Mouse (Mus musculus): ENCODE measurements around the gene Rai14.

DNA sequence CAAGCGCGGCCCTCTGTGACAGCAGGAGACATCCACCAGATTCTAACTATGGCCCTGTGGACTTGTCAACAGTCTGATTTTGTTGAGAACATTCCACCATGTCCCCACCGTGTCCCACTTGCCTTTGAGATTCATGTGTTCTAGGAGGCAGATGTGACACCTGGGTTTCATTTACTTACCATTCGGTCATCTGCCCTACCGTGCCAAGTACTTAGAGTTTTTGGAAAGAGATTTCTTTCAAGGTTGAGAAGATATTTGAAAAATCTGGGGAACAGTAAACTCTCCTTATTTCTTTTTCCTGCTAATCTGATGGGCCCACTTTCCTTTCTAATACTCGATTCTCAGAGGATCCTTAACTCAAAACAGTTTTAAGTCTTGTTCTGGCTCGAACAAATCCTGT lies 178.5 kb downstream of the Rai14 start:
- TF ChIP-seq CTCF (IDR thresholded peaks at IDR 0.05; ENCODE audit: low read depth): no peak
- no peak for TF ChIP-seq EP300 (IDR thresholded peaks at IDR 0.05; ENCODE audit: low read depth)

Measured in liver, postnatal 0 days (tissue).